Mouse (Mus musculus) testis, postnatal 10 days (tissue): ENCODE data around the gene Mdh1.

ENCODE experiments used
- DNase-seq: peaks from one replicate; pipeline ENCODE4 v3.0.0; 2021; ENCODE audit warnings: low spot score

Gene Mdh1

GRCm38 (mm10) chr11:21571700-21572381 lies at the start of gene Mdh1, which contains the start of gene Wdpcp:
Gene Mdh1 (minus strand): TSS chr11:21572367.
Gene Wdpcp (plus strand): TSS chr11:21572235.
- peak; percentile 88 for DNase-seq

GRCm38 (mm10) chr11:21615915-21616314 lies 43.7 kb upstream of the Mdh1 start:
- no peak for DNase-seq

GRCm38 (mm10) chr11:21602497-21602896 lies 30.3 kb upstream of the Mdh1 start:
- DNase-seq: no peak

GRCm38 (mm10) chr11:21583286-21583685 lies 11.1 kb upstream of the Mdh1 start:
- no peak for DNase-seq

- DNase-seq: no peak
These were observed 9.3 kb upstream of the Mdh1 start for GRCm38 (mm10) chr11:21581472-21581871.

- no peak for DNase-seq
These were observed 1.2 kb downstream of the Mdh1 start for GRCm38 (mm10) chr11:21570973-21571372.

GRCm38 (mm10) chr11:21570109-21570474 lies 2.1 kb downstream of the Mdh1 start:
- no peak for DNase-seq

- DNase-seq: peak; percentile 54
These were observed 2.6 kb downstream of the Mdh1 start for GRCm38 (mm10) chr11:21569456-21570108.

GRCm38 (mm10) chr11:21569002-21569401 lies 3.2 kb downstream of the Mdh1 start:
- DNase-seq: no peak

- DNase-seq: no peak
These were observed 4.4 kb downstream of the Mdh1 start for GRCm38 (mm10) chr11:21567733-21568132.

GRCm38 (mm10) chr11:21566934-21567333 lies 5.2 kb downstream of the Mdh1 start:
- DNase-seq: no peak

GRCm38 (mm10) chr11:21564681-21565405 lies 7.3 kb downstream of the Mdh1 start:
- DNase-seq: no peak

GRCm38 (mm10) chr11:21563617-21564325 lies 8.4 kb downstream of the Mdh1 start:
- no peak for DNase-seq

GRCm38 (mm10) chr11:21561347-21561746 lies 10.8 kb downstream of the Mdh1 start:
- no peak for DNase-seq

- DNase-seq: no peak
These were observed 12.4 kb downstream of the Mdh1 start for GRCm38 (mm10) chr11:21559727-21560126.

- DNase-seq: no peak
These were observed 20.1 kb downstream of the Mdh1 start for GRCm38 (mm10) chr11:21552049-21552448.

GRCm38 (mm10) chr11:21550222-21551173 lies 21.7 kb downstream of the Mdh1 start:
- DNase-seq: no peak

GRCm38 (mm10) chr11:21549754-21550153 lies 22.4 kb downstream of the Mdh1 start:
- DNase-seq: no peak

GRCm38 (mm10) chr11:21549052-21549451 lies 23.1 kb downstream of the Mdh1 start:
- no peak for DNase-seq

- no peak for DNase-seq
These were observed 24.6 kb downstream of the Mdh1 start for GRCm38 (mm10) chr11:21547518-21547917.

- DNase-seq: no peak
These were observed 25.5 kb downstream of the Mdh1 start for GRCm38 (mm10) chr11:21546671-21547070.
